Mouse (Mus musculus) MEL (cell line): ENCODE results near the gene Acvr1b. TPM values are rescaled to one million over a fixed set of nuclear protein-coding genes. Genes with fewer than 3 reads are reported as not detected.

Experiments used
- DNase-seq: peaks from one replicate; pipeline ENCODE4 v3.0.0; 2011; ENCODE audit warnings: low read depth, low spot score
- H3K27ac ChIP-seq: 2 replicates; pipeline ENCODE4 v1.5.1; 2012; ENCODE audit warnings: low read depth, mild to moderate bottlenecking, control low read depth, low read length, moderate library complexity; ENCODE audit not compliant: control insufficient read depth
- H3K27me3 ChIP-seq, 2 experiments: fragments of 150-350 bp in 1 of 2; sonication (generic) in 1 of 2; 2 replicates each; pipeline ENCODE4 v1.6.1; 2012; ENCODE audit warnings: low read length in 2 of 2, mild to moderate bottlenecking in 2 of 2, improper control_type of control experiment in 1 of 2, moderate library complexity in 1 of 2; ENCODE audit not compliant: insufficient read depth in 2 of 2, control insufficient read depth in 1 of 2
- H3K36me3 ChIP-seq, 2 experiments: 2 replicates each; pipeline ENCODE4 v1.6.1; 2012 to 2014; ENCODE audit warnings: low read length in 2 of 2, improper control_type of control experiment in 1 of 2, inconsistent platforms in 1 of 2, mild to moderate bottlenecking in 1 of 2; ENCODE audit not compliant: insufficient read depth in 2 of 2, control insufficient read depth in 1 of 2
- H3K4me1 ChIP-seq, 2 experiments: fragments of 150-350 bp in 1 of 2; sonication (generic) in 1 of 2; 2 replicates each; pipeline ENCODE4 v1.6.1; 2012; ENCODE audit warnings: low read length in 2 of 2, improper control_type of control experiment in 1 of 2, mild to moderate bottlenecking in 1 of 2; ENCODE audit not compliant: insufficient read depth in 2 of 2, control insufficient read depth in 1 of 2
- H3K4me3 ChIP-seq, 2 experiments: fragments of 150-350 bp in 1 of 2; sonication (generic) in 1 of 2; 2 replicates each; pipeline ENCODE4 v1.5.1; 2012; ENCODE audit warnings: low read depth in 2 of 2, low read length in 2 of 2, mild to moderate bottlenecking in 2 of 2, moderate library complexity in 2 of 2, control low read depth in 1 of 2, improper control_type of control experiment in 1 of 2; ENCODE audit not compliant: control insufficient read depth in 1 of 2, insufficient read depth in 1 of 2
- H3K79me2 ChIP-seq: 2 replicates; pipeline ENCODE4 v1.6.1; 2012; ENCODE audit warnings: mild to moderate bottlenecking, low read length, moderate library complexity; ENCODE audit not compliant: control insufficient read depth, poor library complexity, insufficient read depth
- H3K9ac ChIP-seq: 2 replicates; pipeline ENCODE4 v1.6.1; 2012; ENCODE audit warnings: low read depth, mild to moderate bottlenecking, control low read depth, low read length, moderate library complexity; ENCODE audit not compliant: control insufficient read depth, poor library complexity, severe bottlenecking
- H3K9me3 ChIP-seq: fragments of 150-350 bp; sonication (generic); replicated peaks from 2 replicates; pipeline ENCODE4 v1.6.1; 2012; ENCODE audit warnings: mild to moderate bottlenecking, low read length, improper control_type of control experiment, moderate library complexity; ENCODE audit not compliant: insufficient read depth
- BHLHE40 ChIP-seq: IDR thresholded peaks from 2 replicates; pipeline ENCODE4 v1.6.1; 2012; ENCODE audit warnings: low read depth, mild to moderate bottlenecking, inconsistent platforms, low read length, improper control_type of control experiment, borderline replicate concordance
- CHD1 ChIP-seq: IDR thresholded peaks from 2 replicates; pipeline ENCODE4 v1.6.1; 2012; ENCODE audit warnings: low read depth, mild to moderate bottlenecking, inconsistent platforms, low read length, improper control_type of control experiment
- CHD2 ChIP-seq: IDR thresholded peaks from 2 replicates; pipeline ENCODE4 v1.6.1; 2011; ENCODE audit warnings: low read length, improper control_type of control experiment
- CTCF ChIP-seq, 3 experiments: IDR thresholded peaks in 2 of 3; conservative IDR thresholded peaks in 1 of 3; 2 replicates each; pipeline ENCODE4 v1.5.1; 2011 to 2012; ENCODE audit warnings: low read length in 3 of 3, low read depth in 2 of 3, mild to moderate bottlenecking in 2 of 3, improper control_type of control experiment in 1 of 3, inconsistent platforms in 1 of 3, mixed read lengths in 1 of 3, moderate library complexity in 1 of 3; ENCODE audit not compliant: control insufficient read depth in 1 of 3, insufficient read depth in 1 of 3, poor library complexity in 1 of 3, severe bottlenecking in 1 of 3
- E2F4 ChIP-seq: IDR thresholded peaks from 2 replicates; pipeline ENCODE4 v1.6.1; 2011; ENCODE audit warnings: low read depth, low read length, improper control_type of control experiment, borderline replicate concordance
- ELF1 ChIP-seq: IDR thresholded peaks from 2 replicates; pipeline ENCODE4 v1.6.1; 2014; ENCODE audit warnings: low read depth, mild to moderate bottlenecking, inconsistent platforms, low read length, improper control_type of control experiment, moderate library complexity
- EP300 ChIP-seq, 2 experiments: IDR thresholded peaks; 2 replicates each; pipeline ENCODE4 v1.6.1; 2011; ENCODE audit warnings: improper control_type of control experiment in 2 of 2, low read length in 2 of 2, low read depth in 1 of 2, mild to moderate bottlenecking in 1 of 2
- ETS1 ChIP-seq: IDR thresholded peaks from 2 replicates; pipeline ENCODE4 v1.6.1; 2012; ENCODE audit warnings: low read depth, mild to moderate bottlenecking, inconsistent platforms, low read length, improper control_type of control experiment, moderate library complexity
- GABPA ChIP-seq: IDR thresholded peaks from 2 replicates; pipeline ENCODE4 v1.6.1; 2012; ENCODE audit warnings: low read depth, mild to moderate bottlenecking, inconsistent platforms, low read length, improper control_type of control experiment, moderate library complexity
- GATA1 ChIP-seq: IDR thresholded peaks from 2 replicates; pipeline ENCODE4 v1.6.1; 2011; ENCODE audit warnings: low read depth, low read length, improper control_type of control experiment
- HCFC1 ChIP-seq: IDR thresholded peaks from 2 replicates; pipeline ENCODE4 v1.6.1; 2012; ENCODE audit warnings: low read depth, mild to moderate bottlenecking, inconsistent platforms, low read length, improper control_type of control experiment, moderate library complexity
- KAT2A ChIP-seq: conservative IDR thresholded peaks from 2 replicates; pipeline ENCODE4 v1.6.1; 2012; ENCODE audit warnings: low read depth, low read length, improper control_type of control experiment, inconsistent platforms
- MAFK ChIP-seq: IDR thresholded peaks from 2 replicates; pipeline ENCODE4 v1.6.1; 2011; ENCODE audit warnings: low read depth, mild to moderate bottlenecking, low read length, improper control_type of control experiment, borderline replicate concordance
- MAX ChIP-seq: IDR thresholded peaks from 2 replicates; pipeline ENCODE4 v1.6.1; 2011; ENCODE audit warnings: low read length, improper control_type of control experiment
- MAZ ChIP-seq: IDR thresholded peaks from 2 replicates; pipeline ENCODE4 v1.6.1; 2012; ENCODE audit warnings: low read depth, mild to moderate bottlenecking, inconsistent platforms, low read length, improper control_type of control experiment
- MEF2A ChIP-seq: IDR thresholded peaks from 2 replicates; pipeline ENCODE4 v1.6.1; 2014; ENCODE audit warnings: low read depth, mild to moderate bottlenecking, inconsistent platforms, low read length, improper control_type of control experiment; ENCODE audit not compliant: poor library complexity, insufficient replicate concordance, severe bottlenecking; ENCODE audit errors: extremely low read depth
- MXI1 ChIP-seq: IDR thresholded peaks from 2 replicates; pipeline ENCODE4 v1.6.1; 2011; ENCODE audit warnings: mild to moderate bottlenecking, low read depth, low read length, improper control_type of control experiment
- MYB ChIP-seq: IDR thresholded peaks from 2 replicates; pipeline ENCODE4 v1.6.1; 2011; ENCODE audit warnings: mild to moderate bottlenecking, low read depth, low read length, improper control_type of control experiment
- MYC ChIP-seq: IDR thresholded peaks from 2 replicates; pipeline ENCODE4 v1.6.1; 2011; ENCODE audit warnings: low read depth, mild to moderate bottlenecking, low read length, improper control_type of control experiment, moderate library complexity
- NELFE ChIP-seq: IDR thresholded peaks from 2 replicates; pipeline ENCODE4 v1.6.1; 2011; ENCODE audit warnings: low read depth, low read length, improper control_type of control experiment
- NRF1 ChIP-seq: IDR thresholded peaks from 2 replicates; pipeline ENCODE4 v1.6.1; 2014; ENCODE audit warnings: low read depth, mild to moderate bottlenecking, inconsistent platforms, low read length, improper control_type of control experiment, moderate library complexity; ENCODE audit not compliant: poor library complexity, insufficient read depth, severe bottlenecking
- POLR2A ChIP-seq, 2 experiments: IDR thresholded peaks; 2 replicates each; pipeline ENCODE4 v1.6.1; 2011 to 2012; ENCODE audit warnings: low read length in 2 of 2, mild to moderate bottlenecking in 2 of 2, control low read depth in 1 of 2, improper control_type of control experiment in 1 of 2, low read depth in 1 of 2, moderate library complexity in 1 of 2; ENCODE audit not compliant: control insufficient read depth in 1 of 2, insufficient read depth in 1 of 2, poor library complexity in 1 of 2
- POLR2AphosphoS2 ChIP-seq: IDR thresholded peaks from 2 replicates; pipeline ENCODE4 v1.6.1; 2011; ENCODE audit warnings: low read length, improper control_type of control experiment
- POLR2AphosphoS5 ChIP-seq: IDR thresholded peaks from 2 replicates; pipeline ENCODE4 v1.6.1; 2012; ENCODE audit warnings: low read depth, borderline replicate concordance, mild to moderate bottlenecking, inconsistent platforms, low read length, moderate library complexity, mixed read lengths
- RAD21 ChIP-seq: IDR thresholded peaks from 2 replicates; pipeline ENCODE4 v1.6.1; 2011; ENCODE audit warnings: mild to moderate bottlenecking, low read depth, low read length, improper control_type of control experiment
- SIN3A ChIP-seq: IDR thresholded peaks from 2 replicates; pipeline ENCODE4 v1.6.1; 2012; ENCODE audit warnings: low read length, improper control_type of control experiment, inconsistent platforms
- SMC3 ChIP-seq: IDR thresholded peaks from 2 replicates; pipeline ENCODE4 v1.6.1; 2011; ENCODE audit warnings: low read depth, low read length, improper control_type of control experiment
- TAL1 ChIP-seq: IDR thresholded peaks from 2 replicates; pipeline ENCODE4 v1.6.1; 2012; ENCODE audit warnings: mild to moderate bottlenecking, inconsistent platforms, low read length, moderate library complexity, mixed read lengths
- TBP ChIP-seq: IDR thresholded peaks from 2 replicates; pipeline ENCODE4 v1.8.0; 2011; ENCODE audit warnings: low read depth, low read length, improper control_type of control experiment
- UBTF ChIP-seq: IDR thresholded peaks from 2 replicates; pipeline ENCODE4 v1.6.1; 2012; ENCODE audit warnings: low read depth, mild to moderate bottlenecking, inconsistent platforms, low read length, improper control_type of control experiment, moderate library complexity, borderline replicate concordance; ENCODE audit not compliant: insufficient read depth
- USF1 ChIP-seq: IDR thresholded peaks from 2 replicates; pipeline ENCODE4 v1.6.1; 2014; ENCODE audit warnings: low read depth, mild to moderate bottlenecking, inconsistent platforms, low read length, improper control_type of control experiment, moderate library complexity
- USF2 ChIP-seq, 2 experiments: IDR thresholded peaks; 2 replicates each; pipeline ENCODE4 v1.6.1; 2011 to 2012; ENCODE audit warnings: improper control_type of control experiment in 2 of 2, low read length in 2 of 2, borderline replicate concordance in 1 of 2, inconsistent platforms in 1 of 2, low read depth in 1 of 2, mild to moderate bottlenecking in 1 of 2; ENCODE audit not compliant: insufficient read depth in 1 of 2
- ZC3H11A ChIP-seq: IDR thresholded peaks from 2 replicates; pipeline ENCODE4 v1.6.1; 2012; ENCODE audit warnings: low read depth, mild to moderate bottlenecking, inconsistent platforms, low read length, improper control_type of control experiment
- ZKSCAN1 ChIP-seq: IDR thresholded peaks from 2 replicates; pipeline ENCODE4 v1.6.1; 2012; ENCODE audit warnings: low read depth, mild to moderate bottlenecking, inconsistent platforms, low read length, improper control_type of control experiment, moderate library complexity
- ZMIZ1 ChIP-seq: IDR thresholded peaks from 2 replicates; pipeline ENCODE4 v1.6.1; 2012; ENCODE audit warnings: low read depth, mild to moderate bottlenecking, inconsistent platforms, low read length, improper control_type of control experiment, moderate library complexity
- polyA plus RNA-seq, 2 experiments: library from polyadenylated mRNA; stranded (reverse) in 1 of 2; unstranded in 1 of 2; fragments of >175 nt in 1 of 2; fragments of >200 nt in 1 of 2; gene quantifications; 2 replicates each; pipeline versions ENCODE4 v1.2.1 to v1.2.4; 2012; ENCODE audit warnings: low replicate concordance in 2 of 2, low read depth in 1 of 2; ENCODE audit not compliant: insufficient read length in 2 of 2, insufficient read depth in 1 of 2, missing spikeins in 1 of 2
- total RNA-seq: library from RNA; depleted of rRNA; stranded (reverse); fragments of 300-350 nt; gene quantifications from 2 replicates; pipeline ENCODE4 v1.2.3, GENCODE M21; 2012

The Acvr1b gene
- total and polyA plus RNA-seq, 3 experiments, result 10.4 to 13.2 TPM; not detected in 1

- no peaks in the 10 kb centered on the region for H3K27me3 ChIP-seq
- H3K9ac ChIP-seq, result peak within 1 kb of the TSS; percentile 51
- peak; percentile 76 for DNase-seq
- peaks cover 5 to 30% of the 10 kb centered on the region in 2 experiments for H3K4me1 ChIP-seq
- H3K79me2 ChIP-seq, result no peaks in the 10 kb centered on the region
- no peak within 1 kb of the TSS for H3K27ac ChIP-seq
- no peaks in the 10 kb centered on the region for H3K9me3 ChIP-seq
- H3K36me3 ChIP-seq, result peaks cover 0 to 18% of the 10 kb centered on the region in 2 experiments; a peak in 2 of 4 replicates
- peak within 1 kb of the TSS; percentile 55 to 93 for H3K4me3 ChIP-seq
- TF ChIP-seq E2F4 (no peak), CHD2 (no peak), MEF2A (peak; percentile 98), BHLHE40 (no peak), UBTF (no peak), MYB (no peak), GABPA (no peak), ELF1 (no peak; the same call in 1 of the 2 replicates), USF1 (no peak), POLR2AphosphoS2 (no peak), TBP (no peak), USF2 (IDR thresholded peaks at IDR 0.05; ENCODE audit: borderline replicate concordance in 1 of 2, insufficient read depth in 1 of 2, low read depth in 1 of 2, low read length in 2 of 2) (no peak), GATA1 (no peak), POLR2AphosphoS5 (no peak), MAX (peak; percentile 14), POLR2A (IDR thresholded peaks at IDR 0.05; ENCODE audit: control insufficient read depth in 1 of 2, insufficient read depth in 1 of 2, low read depth in 1 of 2, low read length in 2 of 2, poor library complexity in 1 of 2) (peak in 1 of 2 experiments; percentile 38; a peak in 1 of 4 replicates), MAFK (no peak), ZMIZ1 (no peak), MYC (no peak), ETS1 (peak; percentile 70; the same call in 1 of the 2 replicates), KAT2A (no peak), ZKSCAN1 (no peak), NRF1 (0 out of 2 replicates have a peak, but pooled peaks have one; percentile 29), TAL1 (no peak), CHD1 (no peak), ZC3H11A (no peak), RAD21 (no peak), EP300 (IDR thresholded peaks at IDR 0.05; ENCODE audit: low read depth in 1 of 2, low read length in 2 of 2) (no peak), SMC3 (no peak), MXI1 (no peak; the same call in 1 of the 2 replicates), SIN3A (peak; percentile 47; the same call in 1 of the 2 replicates), MAZ (no peak; the same call in 1 of the 2 replicates), HCFC1 (peak; percentile 48; the same call in 1 of the 2 replicates), NELFE (peak; percentile 32; the same call in 1 of the 2 replicates), CTCF (IDR thresholded peaks at IDR 0.05 in 2 of 3, conservative IDR thresholded peaks at IDR 0.05 in 1 of 3; ENCODE audit: control insufficient read depth in 1 of 3, insufficient read depth in 1 of 3, low read depth in 2 of 3, low read length in 3 of 3, poor library complexity in 1 of 3, severe bottlenecking in 1 of 3) (0 out of 6 replicates have a peak, but pooled peaks of 1 of the 3 experiments have one; percentile 0)
Measured at GRCm38 (mm10) chr15:101253886-101254795, 80.3 kb downstream of the Acvr1b start, which contains the start of gene Nr4a1. Gene Nr4a1, plus strand, starts transcription at chr15:101254269.
